Mouse (Mus musculus): Measurements from ENCODE around the gene Cp. TPM values are rescaled to one million over a fixed set of nuclear protein-coding genes. Genes with fewer than 3 reads are reported as not detected.

Cp gene
- 30.8 TPM for polyA plus RNA-seq (2014; fragmentation: Illumina TruSeq; extraction: RNeasy Lipid Tissue Mini Kit (QIAGEN cat#74804); ENCODE audit: low read depth, low replicate concordance)

DNA sequence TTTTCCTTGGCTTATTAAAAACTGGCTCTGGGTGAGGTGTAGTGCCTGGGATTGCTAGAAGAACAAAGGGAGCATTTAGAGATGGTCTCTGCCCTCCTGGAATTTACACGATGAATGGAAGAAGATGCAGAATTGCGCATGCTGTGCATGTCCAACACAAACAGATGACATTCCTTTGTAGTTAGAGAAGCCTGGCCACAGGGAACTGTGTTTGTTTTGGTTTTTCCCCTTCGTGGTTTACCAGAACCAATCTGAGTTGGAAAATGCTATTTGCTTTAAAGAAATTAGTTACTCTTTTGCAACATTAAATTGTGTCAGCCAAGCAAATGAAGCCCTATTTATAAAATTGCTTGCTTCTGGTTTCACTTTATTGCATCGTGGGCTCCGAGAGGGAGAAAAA is at the start of gene Cp:
Cp (plus strand) TSS at position 170 of the 400 bp plus-strand sequence.

GRCm38 (mm10) chr3:20034719-20035404 is 78.0 kb downstream of the Cp start, which contains the start of gene Hps3:
Hps3 (minus strand) TSS chr3:20035315.

DNA sequence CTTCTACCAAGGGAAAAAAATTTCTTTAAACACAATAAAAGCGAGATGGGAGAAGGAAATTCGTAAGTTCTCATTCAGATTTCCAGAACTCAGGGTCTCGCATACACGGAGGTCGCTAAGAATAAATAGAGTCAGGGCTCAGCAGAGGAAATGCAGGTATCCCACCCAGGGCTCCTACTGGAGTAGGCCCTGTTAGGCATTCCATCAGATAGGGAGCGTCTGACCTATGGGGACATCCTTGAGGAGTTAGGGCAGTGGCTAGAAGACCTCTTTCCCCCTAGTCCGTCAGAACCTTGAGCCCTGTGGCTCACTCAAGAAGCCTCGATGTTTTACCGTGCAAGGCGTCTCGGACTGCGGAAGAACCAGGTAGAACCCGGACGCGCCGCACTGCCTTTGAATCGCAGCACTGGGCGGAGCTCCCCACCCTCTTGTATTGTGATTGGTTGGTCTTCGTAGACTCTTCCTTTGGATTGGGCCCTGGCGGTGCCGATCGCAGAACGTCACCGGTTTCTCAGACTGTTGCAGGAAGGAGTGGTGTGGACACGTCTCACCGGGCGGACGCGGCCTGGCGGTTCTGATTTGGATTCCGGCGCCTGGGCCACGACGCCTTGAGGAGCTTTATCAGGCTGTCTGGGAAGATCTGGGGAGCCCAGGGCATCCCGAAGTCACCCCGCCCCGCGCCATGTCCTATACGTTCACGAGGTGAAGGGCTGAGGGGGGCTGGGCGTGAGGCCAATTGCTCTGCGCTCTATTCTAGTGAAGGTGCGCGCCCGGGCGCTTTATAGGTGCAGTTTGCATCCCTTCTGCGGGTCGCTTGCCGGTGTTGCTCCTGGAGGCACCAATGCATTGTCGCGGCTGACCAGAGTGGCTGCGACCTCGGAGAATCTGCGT is 100.7 kb downstream of the Cp start, which contains the start of gene Hltf:
Hltf (plus strand) TSS at position 506 of the 891 bp plus-strand sequence.

Other genes with a start within 250 kb of the Cp start
- 32.2 TPM for gene Hps3, start 78.3 kb downstream of the Cp start, polyA plus RNA-seq (2014; fragmentation: Illumina TruSeq; extraction: RNeasy Lipid Tissue Mini Kit (QIAGEN cat#74804); ENCODE audit: low read depth, low replicate concordance)
- 90.4 TPM for gene Hltf, start 100.8 kb downstream of the Cp start, polyA plus RNA-seq (2014; fragmentation: Illumina TruSeq; extraction: RNeasy Lipid Tissue Mini Kit (QIAGEN cat#74804); ENCODE audit: low read depth, low replicate concordance)
- gene Gyg, start 198.3 kb downstream of the Cp start, polyA plus RNA-seq (2014; fragmentation: Illumina TruSeq; extraction: RNeasy Lipid Tissue Mini Kit (QIAGEN cat#74804); ENCODE audit: low read depth, low replicate concordance) = 92.1 TPM